Comparison of ENCODE assay signal across 12 mouse cellular contexts in genomic region chr11:119545281-119545680, GRCm38 (mm10). TPM values are rescaled to one million over a fixed set of nuclear protein-coding genes. Genes with fewer than 3 reads are reported as not detected.
DNase-seq lines count a peak whose midpoint lies in the region; ATAC-seq and TF ChIP-seq lines count a peak whose summit lies in the region.
"Had no signal": no experiment of that assay in that cellular context is flagged by ENCODE, and none has a peak within 500 bp of the region (broad histone marks: within the 10 kb centered on the region; RNA-seq: fewer than 3 reads in every experiment).

No protein-coding gene starts in this region.

- no peak for TF ChIP-seq CTCF in left cerebral cortex, adult 2 months (IDR thresholded peaks at IDR 0.05)

- peak overlapping the region; percentile 93 for H3K4me3 ChIP-seq in left cerebral cortex, adult 2 months
- H3K4me3 ChIP-seq in forebrain, embryonic 16.5 days (replicated peaks; ENCODE audit: low read length), result peak overlapping the region; percentile 76
- no peak overlapping the region for H3K4me3 ChIP-seq in midbrain, embryonic 11.5 days (ENCODE audit: low read depth, low read length)
- peak overlapping the region; percentile 75 for H3K4me3 ChIP-seq in neural tube, embryonic 15.5 days (replicated peaks)

- peaks cover 22% of the 10 kb centered on the region for H3K27me3 ChIP-seq in forebrain, embryonic 16.5 days (replicated peaks; ENCODE audit: control insufficient read depth, insufficient read depth, low read length)
- peaks cover 60% of the 10 kb centered on the region for H3K27me3 ChIP-seq in midbrain, embryonic 11.5 days (ENCODE audit: control insufficient read depth, insufficient read depth, low read length)
- peaks cover 13% of the 10 kb centered on the region for H3K27me3 ChIP-seq in neural tube, embryonic 15.5 days (replicated peaks)

- no peaks in the 10 kb centered on the region for H3K9me3 ChIP-seq in forebrain, embryonic 16.5 days (ENCODE audit: control insufficient read depth, low read length)
- H3K9me3 ChIP-seq in midbrain, embryonic 11.5 days (ENCODE audit: control insufficient read depth, low read length), result no peaks in the 10 kb centered on the region
- no peaks in the 10 kb centered on the region for H3K9me3 ChIP-seq in neural tube, embryonic 15.5 days (replicated peaks)

- H3K27ac ChIP-seq in left cerebral cortex, adult 2 months, result peak overlapping the region; percentile 89
- no peak overlapping the region for H3K27ac ChIP-seq in forebrain, embryonic 16.5 days (ENCODE audit: low read length)
- no peak overlapping the region for H3K27ac ChIP-seq in midbrain, embryonic 11.5 days (ENCODE audit: low read depth, low read length)
- H3K27ac ChIP-seq in neural tube, embryonic 15.5 days (replicated peaks), result no peak overlapping the region
- H3K27ac ChIP-seq: kidney, postnatal 0 days; stomach, postnatal 0 days had no signal

- peak overlapping the region; percentile 99 for H3K4me2 ChIP-seq in forebrain, embryonic 16.5 days (ENCODE audit: low read length)
- H3K4me2 ChIP-seq in midbrain, embryonic 11.5 days, result peak overlapping the region; percentile 99; the same call in 1 of the 2 replicates
- peak overlapping the region; percentile 98 for H3K4me2 ChIP-seq in neural tube, embryonic 15.5 days

- no peak for DNase-seq in left cerebral cortex, adult 2 months (ENCODE audit: extremely low spot score in 1 of 2, low spot score in 2 of 2)
- DNase-seq in left cerebral cortex, postnatal 14 days (ENCODE audit: low spot score in 2 of 2), result no peak
- DNase-seq in midbrain, embryonic 11.5 days (ENCODE audit: low spot score, missing footprints), result peak; percentile 79
- no peak for DNase-seq in gastrocnemius, postnatal 10 days
- DNase-seq in gastrocnemius, postnatal 25 days, result no peak
- no peak for DNase-seq in kidney, postnatal 14 days
- DNase-seq: heart, postnatal 4 days had no signal

- intact Hi-C loops in left cerebral cortex, adult 2 months (cut with DNase I), result loop anchor here (5.0 kb wide), 3 partner anchors 57 to 362 kb away; partner anchors contain the start of gene Rptor
- intact Hi-C loops in left cerebral cortex, postnatal 14 days (cut with DNase I), result loop anchor here (5.0 kb wide), 1 partner anchor 57 kb away; the partner anchor contains the start of gene Rptor

- H3K36me3 ChIP-seq in forebrain, embryonic 16.5 days (ENCODE audit: control insufficient read depth, insufficient read depth), result no peaks in the 10 kb centered on the region
- no peaks in the 10 kb centered on the region for H3K36me3 ChIP-seq in midbrain, embryonic 11.5 days (ENCODE audit: control insufficient read depth, insufficient read depth, low read length)
- peaks cover 7% of the 10 kb centered on the region; the same call in 1 of the 2 replicates for H3K36me3 ChIP-seq in neural tube, embryonic 15.5 days

- 63% methylated on average over 3 of the region's 3 CpGs for WGBS in forebrain, embryonic 16.5 days
- WGBS in midbrain, embryonic 11.5 days, result 48% methylated on average over 3 of the region's 3 CpGs
- WGBS in neural tube, embryonic 15.5 days, result 41% methylated on average over 3 of the region's 3 CpGs

- ATAC-seq in forebrain, embryonic 16.5 days, result no peak
- no peak for ATAC-seq in midbrain, embryonic 11.5 days (ENCODE audit: low FRiP score)
- ATAC-seq in neural tube, embryonic 15.5 days (ENCODE audit: low FRiP score), result no peak

- no peak overlapping the region for H3K9ac ChIP-seq in forebrain, embryonic 16.5 days (replicated peaks; ENCODE audit: low read depth, low read length)
- no peak overlapping the region for H3K9ac ChIP-seq in midbrain, embryonic 11.5 days (ENCODE audit: low read length)
- peak overlapping the region; percentile 85 for H3K9ac ChIP-seq in neural tube, embryonic 15.5 days (replicated peaks)

- peaks cover 61% of the 10 kb centered on the region for H3K4me1 ChIP-seq in forebrain, embryonic 16.5 days (replicated peaks; ENCODE audit: control insufficient read depth, insufficient read depth, low read length)
- H3K4me1 ChIP-seq in midbrain, embryonic 11.5 days (ENCODE audit: control insufficient read depth, insufficient read depth, low read length), result peaks cover 32% of the 10 kb centered on the region
- H3K4me1 ChIP-seq in neural tube, embryonic 15.5 days, result peaks cover 82% of the 10 kb centered on the region

RNA-seq across cellular contexts. Expression of gene Nptx1, which starts 2.3 kb away (rescaled TPM):
- total RNA-seq in left cerebral cortex, adult 2 months (2021), result 100 to 1,000 TPM; 247 to 272 TPM
- total RNA-seq in left cerebral cortex, postnatal 14 days (2021), result 100 to 1,000 TPM; 112 to 122 TPM
- polyA plus RNA-seq in forebrain, embryonic 16.5 days (2015; fragmentation: Nextera tagmentation; extraction: Ambion mirVana), result 8.6 and 9.8 TPM in 2 replicates
- polyA plus RNA-seq in midbrain, embryonic 11.5 days (2014; fragmentation: Nextera tagmentation; extraction: Ambion mirVana), result 2.5 and 3.0 TPM in 2 replicates
- 26.0 and 28.3 TPM in 2 replicates for polyA plus RNA-seq in neural tube, embryonic 15.5 days (2015; fragmentation: Nextera tagmentation; extraction: Ambion mirVana)
- under 1 TPM; 0.50 to 0.66 TPM for total RNA-seq in gastrocnemius, postnatal 10 days (2021)
- total RNA-seq in gastrocnemius, postnatal 25 days (2021), result under 1 TPM; 0.08 to 0.19 TPM
- total RNA-seq: megakaryocyte-erythroid progenitor cell, adult 5-6 weeks had no signal

RNA-seq across cellular contexts. Expression of gene Endov, which starts 54.1 kb away (rescaled TPM):
- total RNA-seq in left cerebral cortex, adult 2 months (2021), result 10 to 100 TPM; 31.3 to 35.3 TPM
- 10 to 100 TPM; 23.9 to 27.1 TPM for total RNA-seq in left cerebral cortex, postnatal 14 days (2021)
- 16.2 and 21.0 TPM in 2 replicates for polyA plus RNA-seq in forebrain, embryonic 16.5 days (2015; fragmentation: Nextera tagmentation; extraction: Ambion mirVana)
- polyA plus RNA-seq in midbrain, embryonic 11.5 days (2014; fragmentation: Nextera tagmentation; extraction: Ambion mirVana), result 13.2 and 14.0 TPM in 2 replicates
- polyA plus RNA-seq in neural tube, embryonic 15.5 days (2015; fragmentation: Nextera tagmentation; extraction: Ambion mirVana), result 15.1 and 15.8 TPM in 2 replicates
- total RNA-seq in gastrocnemius, postnatal 10 days (2021), result 10 to 100 TPM in 1 of 2 experiments, 1 to 10 TPM in 1; 9.7 to 12.9 TPM
- 1 to 10 TPM; 3.9 to 4.8 TPM for total RNA-seq in gastrocnemius, postnatal 25 days (2021)

RNA-seq across cellular contexts. Expression of gene Rptor, which starts 57.4 kb away (rescaled TPM):
- 10 to 100 TPM; 64.2 to 70.0 TPM for total RNA-seq in left cerebral cortex, adult 2 months (2021)
- 10 to 100 TPM; 52.8 to 56.2 TPM for total RNA-seq in left cerebral cortex, postnatal 14 days (2021)
- 8.5 and 11.3 TPM in 2 replicates for polyA plus RNA-seq in forebrain, embryonic 16.5 days (2015; fragmentation: Nextera tagmentation; extraction: Ambion mirVana)
- 8.7 and 11.1 TPM in 2 replicates for polyA plus RNA-seq in midbrain, embryonic 11.5 days (2014; fragmentation: Nextera tagmentation; extraction: Ambion mirVana)
- 10.4 and 11.7 TPM in 2 replicates for polyA plus RNA-seq in neural tube, embryonic 15.5 days (2015; fragmentation: Nextera tagmentation; extraction: Ambion mirVana)
- 10 to 100 TPM; 30.6 to 34.8 TPM for total RNA-seq in gastrocnemius, postnatal 10 days (2021)
- 10 to 100 TPM; 23.7 to 24.8 TPM for total RNA-seq in gastrocnemius, postnatal 25 days (2021)

Comparison
In these comparisons a context has a peak if more than half of its experiments do, and no peak if none do; other contexts are left out.
1. RNA of gene Nptx1, which starts 2.3 kb away (total RNA-seq): 247 to 272 TPM in left cerebral cortex, adult 2 months and 112 to 122 TPM in left cerebral cortex, postnatal 14 days; 0.50 to 0.66 TPM in gastrocnemius, postnatal 10 days and 0.08 to 0.19 TPM in gastrocnemius, postnatal 25 days; every median in the first group is over 10 times any median in the second.
2. Peak in every context shown above with its lines, with median percentiles within 50 percentile points of each other: H3K4me2 ChIP-seq.